Mouse (Mus musculus) neutrophil, adult 5-6 weeks (primary cell): ENCODE data around the gene Rmnd5b. TPM values are rescaled to one million over a fixed set of nuclear protein-coding genes. Genes with fewer than 3 reads are reported as not detected.
"Not testable (repeated sequence)": the region's sequence is repeated elsewhere in the genome, so short reads cannot be mapped to it uniquely, and the experiment has no call there.

Source experiments
- ATAC-seq: fragments of 151-379, 151-347 bp; 2 replicates; pipeline ENCODE4 v1.8.0; 2017; ENCODE audit warnings: mild to moderate bottlenecking, moderate TSS enrichment; ENCODE audit not compliant: insufficient number of reproducible peaks, poor library complexity, low FRiP score, severe bottlenecking; ENCODE audit errors: extremely low read depth
- total RNA-seq: library from RNA; stranded (forward); fragments of 200-1000 nt; gene quantifications from 2 replicates; pipeline ENCODE4 v1.2.3, GENCODE M21; 2017

The Rmnd5b gene
- total RNA-seq: 28.7 and 31.8 TPM in 2 replicates

GRCm38 (mm10) chr11:51635525-51636322 lies at the start of gene Rmnd5b:
Gene Rmnd5b, minus strand, starts transcription at chr11:51635896.
- peak; percentile 40 for ATAC-seq

- no peak for ATAC-seq
These were observed 46.3 kb upstream of the Rmnd5b start for GRCm38 (mm10) chr11:51681976-51682374.

- ATAC-seq: peak; percentile 87
These were observed 45.8 kb upstream of the Rmnd5b start for GRCm38 (mm10) chr11:51681324-51681975.

GRCm38 (mm10) chr11:51679466-51679865 lies 43.8 kb upstream of the Rmnd5b start:
- ATAC-seq: no peak

GRCm38 (mm10) chr11:51677737-51678418 lies 42.2 kb upstream of the Rmnd5b start:
- no peak for ATAC-seq

- ATAC-seq: no peak
These were observed 39.7 kb upstream of the Rmnd5b start for GRCm38 (mm10) chr11:51675386-51675785.

- no peak for ATAC-seq
These were observed 37.6 kb upstream of the Rmnd5b start for GRCm38 (mm10) chr11:51673291-51673690.

GRCm38 (mm10) chr11:51671376-51671775 lies 35.7 kb upstream of the Rmnd5b start:
- no peak for ATAC-seq

- no peak for ATAC-seq
These were observed 35.1 kb upstream of the Rmnd5b start for GRCm38 (mm10) chr11:51670846-51671245.

GRCm38 (mm10) chr11:51664747-51665146 lies 29.1 kb upstream of the Rmnd5b start:
- ATAC-seq: not testable (repeated sequence)

- no peak for ATAC-seq
These were observed 26.9 kb upstream of the Rmnd5b start for GRCm38 (mm10) chr11:51662632-51663031.

- ATAC-seq: no peak
These were observed 26.2 kb upstream of the Rmnd5b start for GRCm38 (mm10) chr11:51661867-51662365.

- ATAC-seq: no peak
These were observed 23.0 kb upstream of the Rmnd5b start for GRCm38 (mm10) chr11:51658705-51659104.

- ATAC-seq: no peak
These were observed 22.6 kb upstream of the Rmnd5b start for GRCm38 (mm10) chr11:51658291-51658690.

GRCm38 (mm10) chr11:51656798-51657521 lies 21.3 kb upstream of the Rmnd5b start:
- ATAC-seq: no peak

GRCm38 (mm10) chr11:51654891-51655290 lies 19.2 kb upstream of the Rmnd5b start:
- no peak for ATAC-seq

GRCm38 (mm10) chr11:51653736-51654135 lies 18.0 kb upstream of the Rmnd5b start:
- no peak for ATAC-seq

- ATAC-seq: no peak
These were observed 17.3 kb upstream of the Rmnd5b start for GRCm38 (mm10) chr11:51652889-51653418.
